Mouse (Mus musculus) regulatory T cell (primary cell): ENCODE results near the gene Atxn1.

Experiments used
- in situ Hi-C: fragments of 300-600 bp; cut with MboI, MseI; formaldehyde crosslinking; loops from one replicate; pipeline ENCODE4 v1.15.1; 2025; ENCODE audit warnings: high pct_unique_total_duplicates

Atxn1 gene

GRCm38 (mm10) chr13:45867273-45867672 is 97.5 kb downstream of the Atxn1 start:
- in situ Hi-C loops: no loop called here

- in situ Hi-C loops: no loop called here
Measured at GRCm38 (mm10) chr13:45866615-45867245, 98.1 kb downstream of the Atxn1 start.

GRCm38 (mm10) chr13:45865620-45866019 is 99.2 kb downstream of the Atxn1 start:
- in situ Hi-C loops: no loop called here

- in situ Hi-C loops: no loop called here
Measured at GRCm38 (mm10) chr13:45863779-45864178, 101.0 kb downstream of the Atxn1 start.

GRCm38 (mm10) chr13:45861885-45862605 is 102.8 kb downstream of the Atxn1 start:
- in situ Hi-C loops: no loop called here

GRCm38 (mm10) chr13:45861098-45861580 is 103.7 kb downstream of the Atxn1 start:
- in situ Hi-C loops: no loop called here

GRCm38 (mm10) chr13:45859081-45859709 is 105.6 kb downstream of the Atxn1 start:
- in situ Hi-C loops: loop anchor here (10.0 kb wide), 1 partner anchor 816 kb away; no protein-coding TSS in a partner anchor

- in situ Hi-C loops: loop anchor here (10.0 kb wide), 1 partner anchor 817 kb away; no protein-coding TSS in a partner anchor
Measured at GRCm38 (mm10) chr13:45857416-45857815, 107.4 kb downstream of the Atxn1 start.

GRCm38 (mm10) chr13:45854531-45854930 is 110.3 kb downstream of the Atxn1 start:
- in situ Hi-C loops: loop anchor here (5.0 to 10.0 kb wide), 2 partner anchors 108 to 820 kb away; no protein-coding TSS in a partner anchor

- in situ Hi-C loops: loop anchor here (5.0 to 10.0 kb wide), 2 partner anchors 109 to 821 kb away; no protein-coding TSS in a partner anchor
Measured at GRCm38 (mm10) chr13:45853691-45854090, 111.1 kb downstream of the Atxn1 start.

GRCm38 (mm10) chr13:45852288-45852687 is 112.5 kb downstream of the Atxn1 start:
- in situ Hi-C loops: loop anchor here (5.0 to 10.0 kb wide), 2 partner anchors 110 to 823 kb away; no protein-coding TSS in a partner anchor

- in situ Hi-C loops: loop anchor here (5.0 to 10.0 kb wide), 2 partner anchors 111 to 823 kb away; no protein-coding TSS in a partner anchor
Measured at GRCm38 (mm10) chr13:45851746-45852145, 113.1 kb downstream of the Atxn1 start.

GRCm38 (mm10) chr13:45851156-45851555 is 113.7 kb downstream of the Atxn1 start:
- in situ Hi-C loops: loop anchor here (5.0 to 10.0 kb wide), 2 partner anchors 111 to 824 kb away; no protein-coding TSS in a partner anchor

- in situ Hi-C loops: loop anchor here (5.0 to 10.0 kb wide), 2 partner anchors 112 to 824 kb away; no protein-coding TSS in a partner anchor
Measured at GRCm38 (mm10) chr13:45850181-45850974, 114.4 kb downstream of the Atxn1 start.

GRCm38 (mm10) chr13:45849145-45850023 is 115.4 kb downstream of the Atxn1 start:
- in situ Hi-C loops: loop anchor here (5.0 to 10.0 kb wide), 2 partner anchors 113 to 825 kb away; no protein-coding TSS in a partner anchor

- in situ Hi-C loops: no loop called here
Measured at GRCm38 (mm10) chr13:45842511-45843055, 122.2 kb downstream of the Atxn1 start.

- in situ Hi-C loops: loop anchor here (5.0 kb wide), 1 partner anchor 67 kb away; no protein-coding TSS in a partner anchor
Measured at GRCm38 (mm10) chr13:45839901-45840300, 124.9 kb downstream of the Atxn1 start.

GRCm38 (mm10) chr13:45837609-45838220 is 127.1 kb downstream of the Atxn1 start:
- in situ Hi-C loops: loop anchor here (5.0 kb wide), 1 partner anchor 70 kb away; no protein-coding TSS in a partner anchor
